Comparison of ENCODE assay signal across 1 mouse cellular context in genomic region chr16:16911641-16912597, GRCm38 (mm10).
TF ChIP-seq lines count a peak whose summit lies in the region.

No protein-coding gene starts in this region.

TF ChIP-seq in C2C12, 6 proteins besides CTCF, POLR2A, EP300 and RAD21:
- TF ChIP-seq MYOD1 (IDR thresholded peaks at IDR 0.05; ENCODE audit: control insufficient read depth, insufficient read length, low read depth), result no peak
- no peak for TF ChIP-seq MYOG (IDR thresholded peaks at IDR 0.05; ENCODE audit: control insufficient read depth, extremely low read depth, insufficient read length)
- TF ChIP-seq CEBPB (IDR thresholded peaks at IDR 0.05; ENCODE audit: low read depth), result no peak
- TF ChIP-seq USF1 (IDR thresholded peaks at IDR 0.05; ENCODE audit: low read depth), result no peak
- TF ChIP-seq MAX (IDR thresholded peaks at IDR 0.05), result no peak
- no peak for TF ChIP-seq FOSL1 (IDR thresholded peaks at IDR 0.05; ENCODE audit: insufficient read depth, low read length, poor library complexity, severe bottlenecking)
